Mouse (Mus musculus) neural tube, embryonic 10.5 days (tissue): ENCODE data around the gene Snx29.
A peak's percentile ranks its signal among the peaks of the same experiment; 100 is the strongest.

ENCODE experiments used
- DNase-seq: peaks from one replicate; pipeline ENCODE4 v3.0.0-alpha.2; 2017; ENCODE audit warnings: low spot score; ENCODE audit errors: extremely low spot score

Gene Snx29

DNA sequence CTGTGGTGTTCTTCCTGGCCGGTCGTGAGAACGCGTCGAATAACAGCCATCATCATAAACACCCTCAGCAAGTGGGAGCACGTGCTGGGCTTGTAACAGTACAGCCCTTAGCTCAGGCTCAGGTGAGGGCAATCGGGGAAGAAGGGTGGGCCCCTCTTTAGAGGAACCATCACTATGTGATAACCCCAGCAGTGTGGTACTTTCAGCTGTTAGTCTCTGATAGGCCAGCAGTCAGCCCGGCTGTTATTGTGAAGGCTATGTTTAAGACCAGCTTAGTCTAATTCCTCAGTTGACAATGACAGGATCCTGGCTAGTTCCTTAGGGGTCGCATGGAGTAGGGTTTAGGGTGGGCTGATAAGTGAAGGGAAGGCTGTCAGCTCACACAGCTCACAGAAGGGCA lies 362.6 kb downstream of the Snx29 start:
- DNase-seq = no peak

DNA sequence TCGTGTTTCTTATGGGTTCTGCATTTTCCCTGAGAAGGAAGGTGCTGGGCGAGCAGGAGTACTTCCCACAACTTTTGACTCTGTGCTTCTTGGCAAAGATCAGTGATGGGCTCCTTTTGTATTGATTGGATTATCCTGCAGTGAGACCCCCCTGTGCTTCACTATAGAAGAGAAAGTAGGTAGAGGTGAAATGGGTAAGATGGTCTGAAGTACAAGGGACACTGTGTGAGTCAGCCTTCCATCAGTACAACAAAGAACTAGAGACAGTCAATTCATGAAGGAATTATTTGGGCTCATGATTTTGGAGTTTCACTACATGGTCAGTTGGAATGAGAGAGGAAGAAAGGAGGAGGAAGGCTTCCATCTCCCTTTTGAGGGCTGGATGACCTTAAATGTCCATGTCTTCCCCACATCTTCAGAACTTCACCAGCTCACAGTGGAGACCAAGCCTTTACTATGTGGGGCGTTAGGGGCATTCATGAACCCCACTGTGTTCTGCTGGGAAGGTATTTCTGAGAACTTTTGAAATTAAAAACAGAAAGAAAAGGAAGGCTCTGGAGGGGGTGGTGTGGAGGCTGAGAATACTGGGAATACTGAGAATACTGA lies 363.1 kb downstream of the Snx29 start:
- DNase-seq = no peak

DNA sequence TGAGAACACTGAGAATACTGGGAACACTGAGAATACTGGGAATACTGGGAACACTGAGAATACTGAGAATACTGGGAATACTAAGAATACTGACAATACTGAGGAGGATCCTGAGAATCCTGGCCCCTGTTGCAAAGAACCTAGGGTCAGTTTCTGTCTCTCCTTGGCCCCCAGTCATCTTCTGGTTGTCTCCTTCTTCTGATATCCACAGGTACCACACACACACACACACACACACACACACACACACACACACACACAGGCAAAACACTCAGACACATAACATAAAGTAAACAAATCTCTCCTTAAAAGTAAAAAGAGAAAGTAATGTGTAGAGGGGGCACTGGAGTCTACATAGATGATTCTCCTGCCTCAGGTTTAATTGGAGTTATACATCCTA lies 365.1 kb downstream of the Snx29 start:
- no peak for DNase-seq

DNA sequence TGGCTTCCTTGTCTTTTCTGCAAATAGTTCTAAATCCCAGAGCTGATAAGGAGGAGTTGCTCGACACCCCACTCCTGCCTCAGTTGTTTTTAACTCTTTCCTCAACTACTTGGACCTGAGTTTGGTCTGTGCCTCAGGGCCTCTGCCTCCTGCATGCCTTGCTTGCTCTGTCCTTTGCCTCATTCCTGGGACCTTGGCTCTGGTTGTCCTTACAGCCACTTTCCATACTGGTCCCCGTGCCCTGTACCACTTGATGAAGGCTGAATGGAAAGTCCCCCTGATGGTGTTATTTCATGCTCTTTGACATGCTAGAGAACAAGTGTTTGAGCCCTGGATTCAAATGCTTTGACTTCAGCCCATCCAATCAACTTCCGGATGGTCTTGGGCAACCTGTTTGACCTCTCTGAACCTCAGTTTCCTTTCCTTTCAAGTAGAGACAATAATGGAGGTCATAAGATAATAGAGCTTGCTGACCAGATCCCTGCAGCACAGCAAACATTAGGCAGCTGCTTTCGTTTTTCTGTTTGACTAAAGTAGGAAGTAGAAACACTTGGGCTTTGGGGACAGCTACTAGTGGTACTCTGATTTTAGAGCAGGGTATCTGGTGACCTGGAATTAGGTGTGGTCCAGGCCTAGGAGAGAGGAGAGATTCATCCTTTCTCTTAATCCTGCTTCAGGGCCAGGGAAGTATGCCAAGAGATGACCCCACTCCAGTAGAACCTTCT lies 365.7 kb downstream of the Snx29 start:
- DNase-seq = no peak

DNA sequence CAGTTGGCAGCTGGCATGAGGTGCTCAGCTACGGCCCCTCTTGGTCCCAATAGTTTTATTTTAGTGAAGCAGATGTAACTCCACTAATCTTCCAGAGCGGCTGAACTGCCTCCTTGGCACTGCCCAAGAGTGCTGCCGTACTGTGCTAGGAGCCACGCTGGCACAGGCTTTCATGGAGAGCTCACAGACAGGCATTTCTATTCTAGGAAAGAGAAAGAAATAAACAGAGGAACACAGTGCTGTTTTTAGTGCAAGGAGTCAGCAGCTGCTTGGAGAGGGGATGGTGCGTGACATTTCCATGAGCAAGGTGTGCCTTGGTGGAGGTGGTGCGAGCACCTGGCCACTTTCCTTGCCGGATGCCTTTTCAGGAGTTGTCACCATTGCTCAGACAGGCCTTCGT lies 367.4 kb downstream of the Snx29 start:
- DNase-seq = no peak

DNA sequence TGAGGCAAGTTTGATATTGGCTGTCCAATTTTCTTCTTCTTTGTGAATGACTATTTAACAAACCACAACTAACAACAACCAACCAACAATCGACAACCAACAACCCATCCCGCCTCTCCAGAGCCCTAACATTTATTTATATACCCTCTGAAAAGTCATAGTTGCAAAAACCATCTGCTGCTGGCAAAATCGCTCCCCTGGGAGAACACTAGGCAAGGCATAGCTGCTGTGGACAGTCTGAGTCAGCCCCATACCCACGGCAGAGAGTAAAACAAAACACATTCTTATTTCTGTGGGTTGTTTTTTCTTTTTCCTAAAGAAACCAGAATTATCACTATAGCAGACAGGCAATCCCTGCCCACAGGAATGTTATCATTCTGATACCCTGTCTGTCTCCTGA lies 368.0 kb downstream of the Snx29 start:
- DNase-seq = no peak

DNA sequence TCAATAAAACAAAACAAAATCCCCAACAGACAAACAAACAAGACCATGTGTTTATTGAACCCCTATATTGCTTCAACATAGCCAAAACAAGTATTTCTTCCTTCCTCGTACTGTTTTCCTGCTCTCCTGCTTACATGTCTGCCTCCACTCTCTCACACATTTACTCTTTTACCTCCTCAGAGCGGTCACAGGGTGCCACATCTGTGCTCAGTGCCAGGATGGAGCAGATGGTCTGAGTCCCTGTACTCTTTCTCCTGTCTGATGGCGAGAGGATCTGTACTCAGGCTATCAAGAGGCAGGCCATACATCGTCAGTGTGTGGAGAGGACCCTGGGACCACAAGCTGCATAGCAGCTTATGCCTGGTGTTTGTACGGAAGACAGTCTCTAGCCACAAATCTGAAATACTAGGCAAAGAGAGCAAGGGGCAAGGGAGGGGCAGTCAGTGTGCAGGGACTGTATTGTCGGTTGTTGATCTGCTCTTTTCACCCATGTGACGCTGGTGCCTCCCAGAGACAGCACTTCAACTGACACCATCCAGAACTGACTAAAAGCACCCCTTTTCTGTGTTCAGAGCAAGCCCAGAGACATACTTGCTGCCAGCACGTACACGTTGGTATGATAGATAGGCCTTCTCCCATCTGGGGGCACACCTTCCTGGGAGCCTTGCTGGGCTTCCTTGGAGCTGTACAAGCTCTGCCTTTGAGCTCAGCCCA lies 368.9 kb downstream of the Snx29 start:
- no peak for DNase-seq

DNA sequence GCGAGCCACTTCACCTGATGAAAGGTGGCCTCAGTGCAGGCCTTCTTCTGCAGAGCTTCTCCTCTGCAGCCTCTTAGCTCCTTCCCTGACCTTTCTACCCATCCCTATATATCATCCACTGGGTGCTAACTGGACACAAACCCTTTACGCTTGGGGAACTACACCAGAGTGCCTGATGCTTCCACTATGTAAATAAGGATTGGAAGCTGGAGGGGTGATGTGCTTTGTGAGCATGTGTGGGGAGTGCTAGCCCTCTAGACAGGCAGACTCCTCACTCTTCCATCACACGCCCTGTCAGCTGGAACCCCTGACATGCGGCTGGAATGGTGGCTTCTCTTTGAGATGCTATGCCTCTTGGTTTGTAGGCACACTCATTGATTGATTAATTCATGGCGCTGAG lies 370.0 kb downstream of the Snx29 start:
- DNase-seq = no peak

DNA sequence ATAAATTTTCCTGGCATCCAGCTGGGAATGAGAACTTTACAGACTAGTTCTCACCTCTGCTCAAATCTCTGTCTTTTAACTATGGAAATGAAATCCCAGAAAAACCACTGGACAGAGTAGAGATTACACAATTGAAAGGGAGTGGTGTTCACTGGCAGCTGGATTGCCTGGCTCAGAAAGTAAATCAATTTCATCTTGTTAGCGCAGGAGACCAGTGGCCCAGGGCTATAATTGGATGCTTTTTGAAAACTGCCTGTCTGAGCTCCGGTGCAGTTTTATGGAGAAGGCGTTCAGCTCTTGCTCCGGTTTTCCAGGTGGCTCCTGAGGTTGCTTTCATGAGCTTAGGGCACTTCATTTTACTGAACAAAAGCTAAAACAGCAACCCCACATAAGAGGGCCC lies 371.7 kb downstream of the Snx29 start:
- no peak for DNase-seq

DNA sequence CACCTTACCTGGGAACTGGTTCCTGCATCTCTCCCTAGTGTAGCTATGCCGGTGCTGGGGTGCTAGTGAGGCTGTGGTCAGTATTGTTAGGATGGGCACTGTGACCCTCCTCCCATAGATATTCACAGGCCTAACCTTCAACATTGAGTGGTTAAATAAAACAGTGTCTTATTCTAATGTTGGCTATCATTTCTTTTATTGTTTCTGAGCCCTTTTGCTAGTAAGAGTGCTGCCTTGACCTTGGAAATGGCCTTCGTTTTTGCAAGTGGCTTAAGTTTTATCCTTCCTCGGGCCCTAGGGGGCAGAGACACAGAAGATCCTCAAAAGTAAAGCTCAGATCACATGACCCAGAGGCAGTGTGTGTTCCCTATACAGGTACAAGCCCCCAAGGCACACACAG lies 374.1 kb downstream of the Snx29 start:
- no peak for DNase-seq

DNA sequence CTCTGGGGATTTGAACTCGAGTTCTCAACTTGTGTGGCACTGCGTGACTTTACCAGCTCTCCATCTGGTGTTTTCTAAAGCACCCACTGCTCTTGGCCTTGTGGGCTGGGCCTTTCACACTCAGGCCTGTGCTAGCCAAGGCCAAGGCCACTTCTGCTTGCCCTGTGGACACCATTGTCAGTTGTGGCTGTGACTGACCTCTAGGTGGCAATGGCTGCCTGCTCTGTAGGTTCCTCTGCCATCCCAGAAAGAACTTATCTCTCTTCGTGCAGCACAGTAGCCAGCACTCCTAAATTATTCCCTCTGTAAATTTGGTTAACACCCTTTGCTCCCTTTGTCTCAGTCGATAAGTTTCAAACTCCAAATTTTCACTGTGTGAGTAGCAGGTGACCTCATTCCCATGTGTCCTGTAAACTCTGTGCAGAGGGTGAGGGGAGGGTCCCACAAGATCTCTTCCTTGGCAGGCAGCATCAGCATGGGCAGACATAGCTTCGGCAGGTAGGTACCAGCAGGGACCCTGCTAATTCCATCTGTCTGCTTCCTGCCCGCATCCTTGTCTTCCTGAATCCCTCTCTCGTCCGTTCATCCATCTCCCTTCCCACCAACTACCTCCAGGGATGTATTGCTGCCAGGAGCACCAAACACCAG lies 375.1 kb downstream of the Snx29 start:
- peak; percentile 30 for DNase-seq

DNA sequence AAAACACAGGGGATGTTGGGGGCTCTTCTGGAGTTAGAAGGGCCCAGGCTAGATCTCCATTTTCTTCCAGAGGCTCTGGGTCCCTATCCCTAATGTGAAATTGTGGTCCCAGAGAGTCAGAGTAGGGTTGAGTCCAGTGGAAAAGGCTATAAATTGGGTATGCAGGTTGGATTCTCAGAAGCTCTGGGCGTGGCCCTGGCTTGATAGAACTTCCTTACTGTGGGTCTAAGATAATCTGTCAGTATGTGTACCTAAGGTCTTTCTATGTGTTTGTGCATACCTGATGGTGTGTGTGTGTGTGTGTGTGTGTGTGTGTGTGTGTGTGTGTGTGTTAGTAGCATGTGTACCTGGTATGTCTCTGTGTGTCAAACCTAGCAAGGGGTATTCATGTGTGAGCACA lies 378.9 kb downstream of the Snx29 start:
- DNase-seq = no peak

DNA sequence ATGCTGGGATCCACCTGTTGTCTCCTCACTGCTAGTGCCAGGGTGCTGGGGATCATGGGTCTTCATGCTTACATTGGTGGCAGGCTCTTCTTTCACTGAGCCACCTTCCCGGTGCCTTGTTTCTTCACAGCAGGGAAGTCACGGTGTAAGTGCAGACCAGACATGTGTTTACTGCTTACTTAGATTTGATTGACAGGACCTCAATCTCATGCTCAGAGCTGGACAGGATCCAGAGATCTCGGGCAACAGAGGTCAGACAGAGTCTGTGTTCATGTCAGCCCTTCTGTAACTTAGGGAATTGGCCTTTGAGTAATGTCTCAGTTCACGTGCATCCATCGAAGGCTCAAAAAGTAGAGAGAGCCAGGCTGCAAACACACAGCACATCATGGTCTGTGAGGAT lies 381.4 kb downstream of the Snx29 start:
- no peak for DNase-seq

DNA sequence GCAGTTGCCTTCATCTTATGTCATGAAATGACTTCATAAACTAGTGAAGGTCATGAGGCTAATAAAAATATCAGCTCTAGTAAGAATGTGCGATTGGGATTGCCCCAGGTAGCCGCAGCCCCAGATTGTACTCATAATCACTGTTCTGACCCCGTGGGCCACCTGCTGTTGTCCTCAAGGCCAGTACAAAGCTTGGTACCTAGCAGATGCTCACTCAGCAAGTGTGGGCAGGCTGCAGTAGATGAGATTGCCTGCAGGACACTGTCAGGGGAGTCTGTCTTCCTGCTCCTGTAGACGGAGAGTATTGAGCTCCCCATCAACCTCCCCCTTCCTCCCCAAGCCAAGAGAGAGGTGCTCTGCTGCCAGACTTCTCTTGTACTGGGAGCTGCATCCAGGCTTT lies 382.7 kb downstream of the Snx29 start:
- no peak for DNase-seq

DNA sequence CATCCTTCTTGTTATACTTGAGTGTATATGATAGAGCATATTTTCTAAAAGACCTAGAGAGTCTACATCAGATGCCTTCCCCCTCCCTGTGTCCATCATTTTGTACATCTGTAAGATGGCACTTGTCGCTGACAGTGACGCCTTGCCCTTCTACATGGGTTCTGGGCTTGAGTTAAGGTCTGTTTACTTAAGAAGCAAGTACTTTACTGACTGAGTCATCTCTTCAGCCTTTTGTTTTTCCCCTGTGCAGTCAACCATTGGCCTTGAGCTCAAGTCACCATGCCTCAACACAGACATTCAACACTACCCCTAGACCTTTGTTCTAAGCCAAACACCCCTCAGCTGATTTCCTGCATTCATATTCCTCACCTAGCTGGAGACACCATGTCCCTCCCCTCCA lies 385.4 kb downstream of the Snx29 start:
- DNase-seq = no peak

DNA sequence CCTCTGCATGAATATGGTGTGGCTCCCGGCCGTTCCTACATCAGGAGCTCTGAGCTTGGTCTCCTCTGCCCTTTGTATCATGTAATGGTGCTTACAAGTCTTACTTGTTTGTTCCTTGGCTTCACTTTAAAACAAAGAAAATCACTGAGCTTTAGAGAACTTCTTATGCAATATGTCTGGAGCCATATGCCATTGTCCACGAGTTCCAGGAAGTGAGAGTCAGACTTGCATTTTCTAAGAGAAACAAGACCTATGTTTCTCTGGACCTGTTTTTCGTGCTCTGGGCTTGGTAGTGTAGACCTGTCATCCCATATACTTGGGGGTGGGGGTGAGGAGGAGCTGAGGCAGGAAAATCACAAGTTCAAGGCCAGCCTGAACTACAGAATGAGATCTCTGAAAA lies 386.7 kb downstream of the Snx29 start:
- DNase-seq = no peak

DNA sequence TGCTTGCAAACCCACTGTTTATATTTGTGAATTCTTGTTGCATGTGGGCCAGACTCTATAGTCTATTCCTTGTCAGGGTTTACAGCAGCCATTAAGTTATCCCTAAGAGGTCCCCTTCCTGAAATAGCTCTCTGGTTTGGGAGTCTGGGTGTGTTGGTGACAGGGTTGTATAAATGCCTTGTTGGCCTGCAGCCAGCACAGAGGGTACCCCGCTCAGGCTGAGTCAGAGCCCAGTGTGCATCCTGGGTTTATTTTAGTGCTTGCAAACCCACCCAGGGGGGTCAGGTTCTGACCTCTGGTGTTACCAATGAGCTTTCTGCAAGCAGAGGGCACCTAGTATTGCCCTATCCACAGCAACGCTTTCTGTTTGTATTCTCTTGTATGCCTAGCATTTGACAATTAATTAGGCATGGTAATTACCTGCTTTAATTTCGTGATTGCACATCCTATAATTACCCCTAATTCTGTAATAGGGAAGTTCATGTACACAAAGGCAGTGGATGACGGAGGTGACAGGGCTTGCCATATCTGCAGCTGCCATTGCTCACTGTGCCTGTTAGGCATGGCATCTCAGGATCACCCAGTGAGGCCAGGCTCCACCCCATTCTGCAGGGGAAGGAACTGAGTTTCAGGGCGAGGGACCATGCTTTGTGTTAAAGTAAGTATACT lies 387.4 kb downstream of the Snx29 start:
- no peak for DNase-seq

DNA sequence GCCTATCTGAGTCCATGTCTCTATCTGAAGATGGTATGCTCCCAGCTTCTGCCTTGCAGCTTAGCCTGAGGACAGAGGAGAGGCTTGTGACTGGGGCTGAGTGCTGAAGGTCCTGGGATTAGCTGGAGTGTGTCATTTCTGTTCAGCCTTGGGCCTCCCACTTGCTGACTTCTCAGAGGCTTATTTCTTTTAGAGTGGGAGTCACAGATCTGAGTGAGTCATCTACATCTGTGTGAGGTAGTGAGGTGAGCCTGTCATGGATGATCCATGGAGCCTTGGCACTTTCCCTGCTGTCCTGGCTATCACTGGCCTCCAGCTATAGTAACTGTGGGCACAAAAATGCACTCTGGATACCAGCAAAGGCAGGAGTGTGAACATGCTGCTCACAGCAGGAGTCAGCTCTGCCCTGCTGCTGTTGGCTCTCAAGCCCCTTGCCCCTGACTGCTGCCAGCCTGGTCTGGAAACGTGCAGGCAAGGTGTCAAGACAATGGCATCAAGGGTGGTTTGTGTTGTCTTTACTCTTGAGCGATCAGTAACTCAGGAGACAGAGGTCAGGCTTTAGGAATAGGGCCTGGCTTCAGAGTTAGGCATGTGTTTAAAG lies 390.7 kb downstream of the Snx29 start:
- no peak for DNase-seq

DNA sequence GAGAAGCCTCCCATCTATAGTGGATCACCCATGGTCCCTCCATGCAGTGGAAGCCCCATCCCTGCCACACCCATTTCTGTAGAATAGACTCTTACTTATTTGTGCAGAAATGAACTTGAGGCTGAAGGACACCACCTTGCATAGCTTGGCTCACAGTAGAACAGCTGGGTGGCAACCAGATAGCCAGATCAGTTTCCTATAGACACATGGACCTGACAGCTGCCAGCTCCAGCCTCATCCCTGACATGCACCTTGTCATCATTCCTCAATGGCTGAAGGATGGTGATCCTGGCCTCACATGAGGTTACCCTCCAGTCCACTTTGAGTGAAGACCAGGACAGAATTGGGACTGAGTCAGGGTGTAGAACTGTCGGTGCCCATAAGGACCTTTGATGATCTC lies 394.2 kb downstream of the Snx29 start:
- DNase-seq = no peak

DNA sequence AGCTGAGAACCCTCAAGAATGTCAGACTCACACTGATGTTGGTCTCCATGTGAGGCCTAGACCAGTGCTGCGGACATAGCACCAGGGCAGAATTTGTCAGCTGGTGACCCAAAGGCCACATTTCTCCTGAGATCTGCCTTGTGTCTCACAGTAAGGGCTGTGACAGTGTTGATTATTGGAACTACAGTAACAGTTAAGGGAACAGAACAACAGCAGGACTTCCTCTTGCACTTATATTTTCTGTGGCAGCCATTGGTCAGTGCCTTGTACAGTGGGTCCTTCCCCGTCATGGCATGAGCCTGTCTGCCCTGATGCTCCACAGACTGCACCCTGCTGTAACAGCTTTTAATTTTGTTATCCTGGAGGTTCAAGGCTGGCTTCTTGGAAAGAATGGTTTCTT lies 403.2 kb downstream of the Snx29 start:
- no peak for DNase-seq

DNA sequence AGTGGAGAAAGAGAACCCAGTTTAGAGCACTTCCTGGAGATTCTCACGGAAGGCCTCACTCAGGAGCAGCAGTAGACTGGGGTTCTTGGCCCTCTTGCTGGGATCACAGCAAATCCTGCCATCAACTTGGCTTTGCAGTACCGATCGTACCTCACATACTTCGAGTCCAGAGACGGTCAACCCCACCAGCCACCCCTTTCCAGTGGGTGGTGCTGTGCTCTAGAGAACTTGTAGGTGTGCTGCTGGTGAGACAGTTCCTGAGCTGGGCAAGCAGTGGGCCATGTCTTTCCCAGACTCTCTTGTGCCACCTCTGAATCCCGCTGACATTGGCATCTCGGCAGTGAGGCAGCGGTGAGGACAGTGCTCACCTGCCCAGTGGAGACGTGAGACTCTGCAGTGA lies 404.6 kb downstream of the Snx29 start:
- DNase-seq = no peak
